Mouse (Mus musculus) neutrophil, adult 83 days (primary cell): ENCODE measurements around the gene Fkbpl. TPM values are rescaled to one million over a fixed set of nuclear protein-coding genes. Genes with fewer than 3 reads are reported as not detected.

Experiments
- total RNA-seq, 2 experiments: library from RNA; stranded (reverse); gene quantifications; one replicate each; pipeline ENCODE4 v1.2.4; 2023

Fkbpl gene
- 10 to 100 TPM; 13.6 to 18.7 TPM for total RNA-seq

GRCm38 (mm10) chr17:34644608-34645007 is at the start of gene Fkbpl:
Fkbpl (plus strand) TSS chr17:34644764.

GRCm38 (mm10) chr17:34597566-34598095 is 46.9 kb upstream of the Fkbpl start, which contains the start of gene Ager:
Ager (plus strand) TSS chr17:34597862.

GRCm38 (mm10) chr17:34603375-34604060 is 41.0 kb upstream of the Fkbpl start, which contains the start of gene Rnf5:
Rnf5 (minus strand) TSS chr17:34603690.

GRCm38 (mm10) chr17:34604061-34604508 is 40.5 kb upstream of the Fkbpl start, which contains the start of gene Agpat1:
Agpat1 (plus strand) TSS chr17:34604262.

GRCm38 (mm10) chr17:34615871-34616270 is 28.7 kb upstream of the Fkbpl start, which contains the start of gene Egfl8:
Egfl8 (minus strand) TSS chr17:34615971.

GRCm38 (mm10) chr17:34627943-34628643 is 16.5 kb upstream of the Fkbpl start, which contains the start of gene Ppt2:
Ppt2 (minus strand) TSS chr17:34628510.

GRCm38 (mm10) chr17:34629221-34629751 is 15.3 kb upstream of the Fkbpl start, which contains the start of gene Prrt1:
Prrt1 (plus strand) TSS chr17:34629533.

GRCm38 (mm10) chr17:34646906-34647787 is 2.6 kb downstream of the Fkbpl start, which contains the start of gene Atf6b:
Atf6b (plus strand) TSS chr17:34647146.

GRCm38 (mm10) chr17:34670235-34670634 is 25.7 kb downstream of the Fkbpl start, which contains the start of gene Tnxb:
Tnxb (plus strand) TSS chr17:34670535.

Other genes with a start within 250 kb of the Fkbpl start
- gene BC051142, start 245.9 kb upstream of the Fkbpl start, total RNA-seq, result not detected
- not detected for gene Btnl4, start 167.4 kb upstream of the Fkbpl start, total RNA-seq
- gene Btnl6, start 127.4 kb upstream of the Fkbpl start, total RNA-seq, result not detected
- 1 to 10 TPM; 1.0 to 1.5 TPM for gene Notch4, start 80.5 kb upstream of the Fkbpl start, total RNA-seq
- 100 to 1,000 TPM; 376 to 393 TPM for gene Gpsm3, start 55.0 kb upstream of the Fkbpl start, total RNA-seq
- 10 to 100 TPM; 94.8 to 99.9 TPM for gene Pbx2, start 53.5 kb upstream of the Fkbpl start, total RNA-seq
- 1 to 10 TPM; 5.8 to 7.0 TPM for gene Ager, start 46.9 kb upstream of the Fkbpl start, total RNA-seq
- gene Rnf5, start 41.1 kb upstream of the Fkbpl start, total RNA-seq, result 10 to 100 TPM; 38.2 to 39.0 TPM
- 10 to 100 TPM; 55.4 to 56.5 TPM for gene Agpat1, start 40.5 kb upstream of the Fkbpl start, total RNA-seq
- 1 to 10 TPM; 5.0 to 5.5 TPM for gene Egfl8, start 28.8 kb upstream of the Fkbpl start, total RNA-seq
- 10 to 100 TPM; 42.1 to 43.5 TPM for gene Ppt2, start 16.3 kb upstream of the Fkbpl start, total RNA-seq
- gene Prrt1, start 15.2 kb upstream of the Fkbpl start, total RNA-seq, result not detected
- gene Atf6b, start 2.4 kb downstream of the Fkbpl start, total RNA-seq, result 10 to 100 TPM; 59.5 to 60.4 TPM
- under 1 TPM; 0.04 to 0.07 TPM for gene Tnxb, start 25.8 kb downstream of the Fkbpl start, total RNA-seq
- gene C4b, start 99.1 kb downstream of the Fkbpl start, total RNA-seq, result under 1 TPM; 0.29 to 0.59 TPM
- not detected for gene Cyp21a1, start 159.8 kb downstream of the Fkbpl start, total RNA-seq
- 10 to 100 TPM; 34.1 to 39.4 TPM for gene Stk19, start 192.2 kb downstream of the Fkbpl start, total RNA-seq
- gene Dxo, start 192.3 kb downstream of the Fkbpl start, total RNA-seq, result 10 to 100 TPM; 49.0 to 49.1 TPM
- 10 to 100 TPM; 66.2 to 72.1 TPM for gene Skiv2l, start 205.4 kb downstream of the Fkbpl start, total RNA-seq
- gene Nelfe, start 205.6 kb downstream of the Fkbpl start, total RNA-seq, result 10 to 100 TPM; 23.4 to 30.8 TPM
- 1 to 10 TPM; 1.6 to 1.8 TPM for gene Cfb, start 217.8 kb downstream of the Fkbpl start, total RNA-seq
- gene Zbtb12, start 234.7 kb downstream of the Fkbpl start, total RNA-seq, result 1 to 10 TPM; 2.8 to 3.9 TPM
- gene Gm20547, start 237.3 kb downstream of the Fkbpl start, total RNA-seq, result not detected